ENCODE assay signal across 11 mouse cellular contexts in genomic region chr7:101385331-101385733, GRCm38 (mm10). TPM values are rescaled to one million over a fixed set of nuclear protein-coding genes. Genes with fewer than 3 reads are reported as not detected.
DNase-seq lines count a peak whose midpoint lies in the region.
"Had no signal": no experiment of that assay in that cellular context is flagged by ENCODE, and none has a peak within 500 bp of the region (broad histone marks: within the 10 kb centered on the region; RNA-seq: fewer than 3 reads in every experiment).

No protein-coding gene starts in this region.

- no peak overlapping the region; the same call in 1 of the 2 replicates for H3K4me3 ChIP-seq in heart, embryonic 10.5 days
- H3K4me3 ChIP-seq in brown adipose tissue, adult 24 weeks (ENCODE audit: insufficient read depth, low read depth, low read length), result no peak overlapping the region
- H3K4me3 ChIP-seq: erythroblast, embryonic 14.5 days had no signal

- H3K4me1 ChIP-seq in heart, embryonic 10.5 days, result peaks cover 70% of the 10 kb centered on the region
- H3K4me1 ChIP-seq in brown adipose tissue, adult 24 weeks (ENCODE audit: control insufficient read depth, insufficient read depth, insufficient read length, low read length), result peaks cover 20% of the 10 kb centered on the region

- H3K9me3 ChIP-seq in heart, embryonic 10.5 days, result no peaks in the 10 kb centered on the region

- H3K27ac ChIP-seq in heart, embryonic 10.5 days, result peak overlapping the region; percentile 59
- peak overlapping the region; percentile 14; the same call in 1 of the 2 replicates for H3K27ac ChIP-seq in brown adipose tissue, adult 24 weeks (replicated peaks; ENCODE audit: low read depth, low read length)

- no peaks in the 10 kb centered on the region for H3K36me3 ChIP-seq in heart, embryonic 10.5 days

- WGBS in heart, embryonic 10.5 days, result 36% methylated on average over 6 of the region's 6 CpGs

- no peak for DNase-seq in heart, embryonic 10.5 days (ENCODE audit: low spot score)
- no peak for DNase-seq in heart, postnatal 25 days (ENCODE audit: low spot score)
- peak; percentile 23 to 36 for DNase-seq in kidney, postnatal 36 days
- peak; percentile 56 for DNase-seq in lung, postnatal 25 days (ENCODE audit: low spot score)
- DNase-seq in adipocyte (ENCODE audit: low spot score), result no peak
- DNase-seq in adrenal gland, postnatal 10 days, result no peak
- DNase-seq in gastrocnemius, adult 18-20 months (ENCODE audit: low spot score), result no peak
- DNase-seq: right cerebral cortex, adult 18-20 months had no signal

- intact Hi-C loops in heart, postnatal 25 days (cut with DNase I), result no loop called here

- no peaks in the 10 kb centered on the region for H3K27me3 ChIP-seq in heart, embryonic 10.5 days (ENCODE audit: insufficient read depth, poor library complexity, severe bottlenecking)

RNA-seq across cellular contexts. Expression of gene Gm45837, which starts 25.4 kb away (rescaled TPM):
- 3.3 TPM in 1 of 2 replicates, not detected in the other for polyA plus RNA-seq in heart, embryonic 10.5 days (2016; fragmentation: Nextera tagmentation; extraction: Ambion mirVana)
- total RNA-seq in heart, postnatal 25 days (2021), result not detected
- polyA plus RNA-seq in brown adipose tissue, adult 24 weeks (2012; ENCODE audit: insufficient read depth, insufficient read length, missing spikeins), result 16.1 TPM in 1 of 2 replicates, not detected in the other
- total RNA-seq in adrenal gland, postnatal 10 days (2021), result 1 to 10 TPM in 1 of 2 experiments, not detected in 1; 3.7 TPM
- not detected for total RNA-seq in gastrocnemius, adult 18-20 months (2021)
- total RNA-seq: megakaryocyte progenitor cell, adult 5-6 weeks had no signal
- polyA plus RNA-seq: erythroblast, embryonic 14.5 days had no signal

RNA-seq across cellular contexts. Expression of gene Pde2a, which starts 36.2 kb away (rescaled TPM):
- 1.6 and 12.0 TPM in 2 replicates for polyA plus RNA-seq in heart, embryonic 10.5 days (2016; fragmentation: Nextera tagmentation; extraction: Ambion mirVana)
- total RNA-seq in heart, postnatal 25 days (2021), result 10 to 100 TPM; 63.6 to 65.9 TPM
- polyA plus RNA-seq in brown adipose tissue, adult 24 weeks (2012; ENCODE audit: insufficient read depth, insufficient read length, missing spikeins), result 2.6 and 12.2 TPM in 2 replicates
- total RNA-seq in adrenal gland, postnatal 10 days (2021), result 100 to 1,000 TPM; 113 to 120 TPM
- 10 to 100 TPM; 21.0 to 23.0 TPM for total RNA-seq in gastrocnemius, adult 18-20 months (2021)

RNA-seq across cellular contexts. Expression of gene Arap1, which starts 37.5 kb away (rescaled TPM):
- polyA plus RNA-seq in heart, embryonic 10.5 days (2016; fragmentation: Nextera tagmentation; extraction: Ambion mirVana), result 15.9 and 24.6 TPM in 2 replicates
- total RNA-seq in heart, postnatal 25 days (2021), result 10 to 100 TPM; 31.6 to 35.9 TPM
- 23.3 and 25.6 TPM in 2 replicates for polyA plus RNA-seq in brown adipose tissue, adult 24 weeks (2012; ENCODE audit: insufficient read depth, insufficient read length, missing spikeins)
- 10 to 100 TPM; 47.2 to 74.1 TPM for total RNA-seq in adrenal gland, postnatal 10 days (2021)
- 10 to 100 TPM; 18.6 to 21.4 TPM for total RNA-seq in gastrocnemius, adult 18-20 months (2021)

Comparison
In these comparisons a context has a peak if more than half of its experiments do, and no peak if none do; other contexts are left out.
1. DNase-seq: peak in kidney, postnatal 36 days (2 of 2) and lung, postnatal 25 days (single experiment); none in heart, embryonic 10.5 days (single experiment), heart, postnatal 25 days (single experiment), adipocyte (single experiment), adrenal gland, postnatal 10 days (single experiment) and gastrocnemius, adult 18-20 months (single experiment).